ENCODE assay signal across 4 mouse cellular contexts in the genomic region with DNA sequence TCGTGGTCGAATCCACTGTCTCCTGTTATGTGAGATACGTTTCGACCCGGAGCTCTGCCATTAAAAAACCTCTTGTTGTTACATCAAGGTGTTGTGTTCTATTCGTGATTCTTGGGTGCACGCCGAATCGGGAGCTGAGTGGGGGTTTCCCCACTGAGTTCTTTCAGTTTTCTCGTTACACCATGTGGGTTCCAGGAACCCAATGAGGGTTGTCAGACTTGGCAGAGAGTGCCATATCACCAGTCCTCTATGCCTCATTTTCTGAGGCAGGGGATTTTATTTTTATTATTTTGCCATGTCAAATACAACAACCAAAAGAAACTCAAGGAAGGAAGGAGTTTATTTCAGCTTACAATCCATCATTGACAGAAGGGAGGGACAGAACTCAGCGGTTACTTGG. TPM values are rescaled to one million over a fixed set of nuclear protein-coding genes. Genes with fewer than 3 reads are reported as not detected.
DNase-seq lines count a peak whose midpoint lies in the region; ATAC-seq and TF ChIP-seq lines count a peak whose summit lies in the region.
"Not testable (repeated sequence)": the region's sequence is repeated elsewhere in the genome, so short reads cannot be mapped to it uniquely, and the experiment has no call there.

No protein-coding gene starts in this region.

- dilution Hi-C loops in CH12.LX (cut with MboI; ENCODE audit: extremely low pct_ligation_motif_present, extremely low pct_unique_long_range_greater_than_20kb, low sequenced_read_pairs) = not testable (repeated sequence)

- ATAC-seq in inflammation-experienced regulatory T-cells, adult 6 months = peak; percentile 51

- TF ChIP-seq RAD21 in CH12.LX (IDR thresholded peaks at IDR 0.05; ENCODE audit: low read depth, low read length) = not testable (repeated sequence)

- peaks cover 3 to 20% of the 10 kb centered on the region in 2 experiments; a peak in 3 of 4 replicates for H3K4me1 ChIP-seq in CH12.LX (ENCODE audit: control insufficient read depth in 1 of 2, insufficient read depth in 2 of 2)

- not testable (repeated sequence) for TF ChIP-seq POLR2A in CH12.LX (IDR thresholded peaks at IDR 0.05; ENCODE audit: low read depth, low read length)

- not testable (repeated sequence) for H3K4me3 ChIP-seq in CH12.LX (replicated peaks in 1 of 3; ENCODE audit: low read depth in 2 of 3, low read length in 2 of 3, poor library complexity in 1 of 3)

- DNase-seq in CD4-positive, CD25-positive, alpha-beta regulatory T cell, adult 2 months (ENCODE audit: low read depth, low spot score) = peak; percentile 56
- peak; percentile 45 for DNase-seq in CH12.LX (ENCODE audit: extremely low read depth)
- DNase-seq in heart, adult 11 months = peak; percentile 25

- TF ChIP-seq EP300 in CH12.LX (IDR thresholded peaks at IDR 0.05; ENCODE audit: low read length) = not testable (repeated sequence)

- not testable (repeated sequence) for H3K27me3 ChIP-seq in CH12.LX (replicated peaks)

- in situ Hi-C loops in CH12.LX (cut with MboI; ENCODE audit: low pct_ligation_motif_present, low pct_unique_long_range_greater_than_20kb, low sequenced_read_pairs) = not testable (repeated sequence)

- peaks cover 22% of the 10 kb centered on the region for H3K79me2 ChIP-seq in CH12.LX (replicated peaks; ENCODE audit: control insufficient read depth, extremely low read depth, insufficient read depth, poor library complexity, severe bottlenecking)

- not testable (repeated sequence) for H3K4me2 ChIP-seq in CH12.LX (ENCODE audit: insufficient read depth, low read depth, poor library complexity, severe bottlenecking)

- not testable (repeated sequence) for TF ChIP-seq CTCF in CH12.LX (conservative IDR thresholded peaks at IDR 0.05 in 1 of 2, IDR thresholded peaks at IDR 0.05 in 1 of 2; ENCODE audit: low read depth in 2 of 2, low read length in 2 of 2)

- not testable (repeated sequence) for H3K36me3 ChIP-seq in CH12.LX (replicated peaks in 1 of 2; ENCODE audit: control insufficient read depth in 1 of 2, insufficient read depth in 1 of 2, low read length in 1 of 2)

- not testable (repeated sequence) for H3K27ac ChIP-seq in CH12.LX (ENCODE audit: insufficient read depth, low read depth)

- H3K9me3 ChIP-seq in CH12.LX (replicated peaks; ENCODE audit: low read length) = not testable (repeated sequence)

- not testable (repeated sequence) for H3K9ac ChIP-seq in CH12.LX (ENCODE audit: insufficient read depth, low read depth)

TF ChIP-seq in CH12.LX, 34 proteins besides CTCF, POLR2A, EP300 and RAD21:
- TF ChIP-seq MAX (IDR thresholded peaks at IDR 0.05; ENCODE audit: low read length) = peak; percentile 36; the same call in 1 of the 2 replicates
TF ChIP-seq in CH12.LX: peak in this region for 1; not testable (repeated sequence) for 33.

RNA-seq across cellular contexts. Expression of a gene that starts 3.0 kb away (rescaled TPM):
- 2,337 and 2,579 TPM in 2 replicates for total RNA-seq in CH12.LX (2012; rRNA removed)
- total RNA-seq in CH12.LX (2014; rRNA removed) = 2,739 and 3,070 TPM in 2 replicates
- polyA plus RNA-seq in CH12.LX (2012; ENCODE audit: insufficient read length, low read depth) = 96.4 and 348 TPM in 2 replicates
- polyA plus RNA-seq in inflammation-experienced regulatory T-cells, adult 6 months (2017; shearing (Covaris generic)) = 1,000 to 10,000 TPM; 1,415 to 2,046 (median 1,545) TPM

RNA-seq across cellular contexts. Expression of a gene that starts 10.6 kb away (rescaled TPM):
- 21.4 and 25.6 TPM in 2 replicates for total RNA-seq in CH12.LX (2012; rRNA removed)
- 33.0 and 35.5 TPM in 2 replicates for total RNA-seq in CH12.LX (2014; rRNA removed)
- polyA plus RNA-seq in CH12.LX (2012; ENCODE audit: insufficient read length, low read depth) = 17.7 and 19.8 TPM in 2 replicates
- polyA plus RNA-seq in inflammation-experienced regulatory T-cells, adult 6 months (2017; shearing (Covaris generic)) = 10 to 100 TPM; 26.6 to 34.4 (median 26.8) TPM

RNA-seq across cellular contexts. Expression of a gene that starts 28.4 kb away (rescaled TPM):
- total RNA-seq in CH12.LX (2012; rRNA removed) (24.9 and 26.9 TPM in 2 replicates), CH12.LX (2014; rRNA removed) (27.5 and 28.2 TPM in 2 replicates)
- polyA plus RNA-seq in CH12.LX (2012; ENCODE audit: insufficient read length, low read depth) = 16.9 and 19.2 TPM in 2 replicates
- polyA plus RNA-seq in inflammation-experienced regulatory T-cells, adult 6 months (2017; shearing (Covaris generic)) = 10 to 100 TPM; 21.2 to 26.1 (median 25.2) TPM
